Mouse (Mus musculus) adrenal gland, adult 18-20 months (tissue): Measurements from ENCODE around the gene Gpha2. TPM values are rescaled to one million over a fixed set of nuclear protein-coding genes. Genes with fewer than 3 reads are reported as not detected.

ENCODE experiments used
- DNase-seq, 2 experiments: peaks; one replicate each; pipeline ENCODE4 v3.0.0; 2021 to 2022; ENCODE audit warnings: low spot score in 2 of 2
- long read RNA-seq, 2 experiments: library from polyadenylated mRNA; stranded (forward); transcript quantifications; one replicate each; pipeline ENCODE4 v2.0.0; 2021
- total RNA-seq, 2 experiments: library from RNA; stranded (reverse); gene quantifications; 1 replicate in 1 of 2; 2 replicates in 1 of 2; pipeline ENCODE4 v1.2.3; 2021

Gene Gpha2
- total RNA-seq = 10 to 100 TPM; 21.9 to 24.2 TPM
- long read RNA-seq, experiment 1, partial matches to known transcripts = 0 of 2 reads
- long read RNA-seq, experiment 1, other reads (novel, unspliced or antisense) = 0 of 2 reads
- long read RNA-seq, experiment 2, transcript Gpha2-201 (4 exons, 609 nt) = major isoform, 16 of 17 reads
- long read RNA-seq, experiment 2, partial matches to known transcripts = 0 of 17 reads
- long read RNA-seq, experiment 2, other reads (novel, unspliced or antisense) = 1 of 17 reads

DNA sequence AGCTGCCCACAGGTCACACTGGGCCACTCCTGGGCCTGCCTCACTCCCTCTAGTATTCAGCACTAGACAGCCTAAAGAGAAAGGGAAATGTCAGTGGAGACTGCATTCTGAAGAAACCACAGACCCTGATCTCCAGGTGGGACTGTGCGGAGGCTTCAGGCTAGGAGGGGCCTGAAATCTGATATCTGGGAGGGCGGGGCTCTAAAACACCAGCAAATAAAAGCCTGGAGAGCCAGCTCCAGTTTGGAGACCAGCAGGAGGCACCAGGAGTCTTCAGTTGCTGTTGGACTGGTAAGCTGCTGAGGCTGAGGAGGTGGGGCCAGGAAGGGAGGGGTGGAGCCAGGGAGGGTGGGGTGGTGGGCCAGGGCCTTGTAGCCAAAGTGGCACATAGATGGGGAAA, at the start of gene Gpha2:
Gene Gpha2 (plus strand): TSS at position 246 of the 400 bp plus-strand sequence.
- no peak for DNase-seq

DNA sequence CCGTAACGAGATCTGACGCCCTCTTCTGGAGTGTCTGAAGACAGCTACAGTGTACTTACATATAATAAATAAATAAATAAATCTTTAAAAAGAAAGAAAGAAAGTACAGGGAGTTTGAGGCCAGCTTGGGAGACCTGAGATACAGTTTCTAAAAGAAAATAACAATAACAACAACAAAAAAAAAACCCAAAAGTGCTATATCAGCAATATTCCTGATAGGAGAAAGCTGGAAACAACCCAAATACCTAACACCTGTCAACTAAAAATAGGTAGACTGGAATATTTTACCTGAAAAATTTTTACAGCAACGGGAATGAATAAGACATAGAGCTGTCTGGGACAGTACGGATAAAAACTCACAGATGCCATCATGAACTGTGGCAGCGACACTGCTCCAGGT, 47.4 kb upstream of the Gpha2 start:
- no peak for DNase-seq

DNA sequence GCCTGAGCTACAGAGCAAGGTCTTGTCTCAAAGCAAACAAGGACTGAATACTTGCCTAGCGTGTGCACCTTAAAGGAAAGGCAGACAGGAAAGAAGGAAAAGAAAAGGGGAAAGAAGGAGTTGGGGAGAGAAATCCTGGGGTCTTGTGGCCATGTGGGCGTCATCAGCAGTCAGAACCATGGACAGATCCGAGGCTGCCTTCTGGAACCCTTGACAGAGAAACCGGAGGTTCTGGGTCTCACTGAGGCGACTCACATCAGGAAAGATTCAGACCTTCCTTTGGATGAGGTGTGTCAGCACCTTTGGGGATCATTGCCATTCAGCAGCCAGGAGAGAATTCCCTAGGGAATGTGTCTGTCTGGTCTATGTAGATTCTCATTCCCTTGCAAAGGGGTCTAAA, 44.6 kb upstream of the Gpha2 start:
- no peak for DNase-seq

DNA sequence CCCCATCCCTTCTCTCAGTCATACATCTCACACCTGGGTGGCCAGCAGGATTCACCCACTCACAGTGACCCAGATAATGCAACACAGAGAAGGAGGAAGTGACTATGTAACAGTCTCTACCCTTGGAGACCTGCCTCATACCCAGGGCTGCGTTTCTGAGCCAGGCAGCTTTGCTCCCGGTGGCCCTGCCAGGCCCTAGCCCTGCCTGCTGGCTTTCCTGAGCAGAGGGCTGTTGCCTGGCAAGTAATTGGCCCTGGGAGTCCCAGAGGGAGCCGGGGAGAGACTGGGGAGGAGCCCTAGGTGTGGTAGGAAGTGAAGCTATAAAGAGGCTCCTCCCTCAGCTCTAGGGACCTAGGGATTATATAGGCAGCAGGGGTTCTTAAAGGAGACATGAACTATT, 43.6 kb upstream of the Gpha2 start:
- no peak for DNase-seq

DNA sequence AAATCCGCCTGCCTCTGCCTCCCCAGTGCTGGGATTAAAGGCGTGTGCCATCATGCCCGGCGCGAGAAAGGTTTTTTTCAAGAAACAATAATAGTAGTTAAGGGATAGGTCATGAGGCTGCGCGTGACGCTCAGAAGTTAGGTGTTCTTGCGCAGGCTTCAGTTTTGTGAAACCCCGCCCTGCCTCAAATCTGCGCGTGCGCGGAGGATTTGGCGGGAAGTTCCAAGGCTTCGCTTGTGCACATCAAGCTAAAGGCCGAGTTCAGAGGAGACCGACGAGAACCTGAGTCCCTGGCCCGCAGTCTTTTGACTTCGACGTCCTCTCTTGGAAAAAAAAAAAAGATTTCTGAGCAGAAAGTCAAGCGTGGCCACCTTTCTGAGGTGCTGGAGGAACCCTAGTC, 42.0 kb upstream of the Gpha2 start, which contains the start of gene Majin:
Gene Majin (plus strand): TSS at position 258 of the 400 bp plus-strand sequence.
- DNase-seq = no peak

DNA sequence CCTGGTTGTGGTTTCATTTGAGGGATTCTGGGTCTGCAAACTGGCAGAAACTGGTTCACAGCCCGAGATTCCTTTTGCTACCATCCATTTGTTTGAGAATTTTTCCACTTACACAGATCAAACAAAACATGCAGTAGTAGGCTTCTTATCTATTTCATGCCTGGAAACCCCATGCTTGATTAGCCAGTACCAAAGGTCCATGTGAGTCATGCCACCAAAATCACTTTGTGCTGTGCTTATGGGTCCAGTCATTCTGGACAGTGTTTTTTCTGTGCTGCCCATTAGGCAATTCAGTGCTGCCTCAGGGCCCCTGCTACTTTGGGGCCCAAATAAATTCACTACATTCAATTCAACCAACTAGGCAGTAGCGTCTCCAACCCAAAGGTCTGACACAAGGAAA, 21.9 kb upstream of the Gpha2 start:
- DNase-seq = no peak

DNA sequence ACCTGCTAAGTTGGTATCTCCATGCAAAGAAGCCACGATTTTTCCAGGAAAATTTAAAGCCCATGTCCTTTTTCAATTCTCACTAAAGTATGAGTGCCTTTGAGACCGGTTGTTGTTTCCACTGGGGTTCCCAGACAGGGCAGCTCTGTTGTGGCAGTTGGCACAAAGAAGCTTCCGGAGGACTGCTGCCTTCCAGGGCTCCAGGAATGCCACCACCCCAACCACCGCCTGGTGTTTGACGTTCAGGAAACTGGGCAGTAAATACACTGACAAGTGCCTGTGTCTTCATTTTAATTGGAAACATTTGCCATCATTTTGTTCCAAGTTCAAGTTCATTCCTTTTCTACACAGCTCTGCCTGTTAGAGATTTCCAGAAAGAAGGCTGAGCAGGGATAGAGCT, 19.5 kb upstream of the Gpha2 start:
- DNase-seq = no peak

DNA sequence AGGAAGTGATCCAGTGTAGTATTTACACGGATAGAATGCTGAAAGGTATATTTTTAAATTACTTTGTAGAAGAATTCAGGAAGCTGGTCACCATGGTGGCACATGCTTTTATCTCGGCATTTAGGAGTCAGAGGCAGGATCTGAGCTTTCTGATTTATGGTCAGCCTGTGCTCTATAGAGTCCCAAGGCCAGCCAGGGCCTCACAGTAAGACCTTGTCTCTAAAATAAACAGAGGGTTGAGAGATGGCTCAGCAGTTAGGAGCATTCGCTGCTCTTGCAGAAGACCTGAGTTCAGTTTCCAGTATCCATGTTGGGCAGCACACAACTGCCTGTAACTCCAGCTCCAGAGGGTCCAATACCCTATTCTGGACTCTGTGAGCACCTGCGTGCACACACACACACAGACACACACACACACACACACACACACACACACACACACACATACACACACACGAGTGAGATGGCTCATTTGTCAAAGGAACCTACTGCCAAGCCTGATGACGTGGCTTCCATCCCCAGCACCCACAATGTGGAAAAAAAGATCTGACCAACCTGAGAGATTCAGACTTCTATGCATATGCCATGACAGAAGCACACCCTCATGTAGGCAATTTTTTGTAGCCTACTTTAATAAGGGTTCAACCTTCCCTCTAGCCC, 10.0 kb upstream of the Gpha2 start:
- DNase-seq = no peak

DNA sequence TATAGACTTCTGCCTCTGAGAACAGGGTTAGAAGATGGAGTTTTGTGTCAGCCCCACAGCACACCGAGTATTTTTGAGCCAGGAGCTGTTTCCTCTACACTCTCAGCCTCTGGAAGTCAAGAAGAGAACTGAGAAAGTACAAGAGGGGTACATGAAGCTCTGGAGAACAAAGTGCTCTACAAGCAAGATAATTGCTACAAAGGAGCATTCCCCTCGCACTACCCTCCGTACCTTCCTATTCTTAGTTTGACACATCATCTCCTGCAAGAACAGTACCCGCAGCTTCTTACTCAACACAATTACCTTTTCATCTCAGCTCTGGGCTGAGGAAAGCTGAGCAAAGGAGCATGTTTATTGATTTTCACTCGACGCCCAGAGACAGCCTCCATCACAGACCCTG, 7.6 kb upstream of the Gpha2 start:
- no peak for DNase-seq

DNA sequence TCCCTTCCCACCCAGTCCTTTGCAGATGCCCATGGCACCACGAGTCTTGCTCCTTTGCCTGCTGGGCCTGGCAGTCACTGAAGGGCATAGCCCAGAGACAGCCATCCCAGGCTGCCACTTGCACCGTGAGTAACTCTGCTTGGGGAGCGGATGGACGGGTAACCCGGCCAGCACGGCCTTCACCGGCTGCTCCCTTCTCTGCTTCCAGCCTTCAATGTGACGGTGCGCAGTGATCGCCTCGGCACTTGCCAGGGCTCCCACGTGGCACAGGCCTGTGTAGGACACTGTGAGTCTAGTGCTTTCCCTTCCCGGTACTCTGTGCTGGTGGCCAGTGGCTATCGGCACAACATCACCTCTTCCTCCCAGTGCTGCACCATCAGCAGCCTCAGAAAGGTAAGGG, 583 bp downstream of the Gpha2 start:
- no peak for DNase-seq

DNA sequence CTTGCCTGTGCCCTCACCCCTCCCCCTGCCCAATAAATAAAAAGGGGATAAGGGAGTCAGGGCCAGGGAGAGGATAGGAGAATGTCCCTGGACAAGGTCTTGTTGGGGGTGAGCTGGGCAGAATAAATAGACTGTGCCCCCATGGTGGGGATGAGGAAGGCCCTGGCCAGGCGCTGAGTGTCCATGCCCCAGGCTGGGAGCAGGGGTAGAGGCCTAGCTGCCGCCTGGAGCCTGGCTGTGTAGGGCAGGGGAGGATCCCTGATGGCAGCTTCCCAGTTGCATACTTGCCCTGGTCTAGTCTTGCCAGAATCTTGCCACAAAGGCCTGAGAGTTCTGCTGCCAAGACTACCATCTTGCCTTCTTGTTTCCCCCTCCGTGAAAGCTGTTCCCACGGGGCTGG, 1.7 kb downstream of the Gpha2 start:
- no peak for DNase-seq

DNA sequence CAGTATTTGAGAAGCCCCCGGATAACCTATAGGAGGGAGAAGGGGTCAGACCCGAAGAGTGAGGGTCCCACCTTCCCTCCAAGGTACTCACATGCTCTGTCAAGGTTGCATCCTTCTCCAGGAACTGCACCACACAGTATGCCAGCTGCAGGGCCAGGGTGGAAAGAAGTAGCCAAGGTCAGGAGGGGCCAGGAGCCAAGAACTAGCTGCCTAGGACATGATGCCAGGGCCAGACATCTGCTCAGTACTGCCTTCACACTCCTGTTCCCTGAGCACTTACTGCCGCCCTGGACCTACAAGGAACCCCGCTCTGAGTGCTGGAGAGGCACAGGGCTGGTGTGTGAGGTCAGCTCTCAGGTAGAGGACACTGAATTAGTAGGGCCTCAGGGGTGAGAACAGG, 4.2 kb downstream of the Gpha2 start:
- peak in 1 of 2 experiments; percentile 54 for DNase-seq

DNA sequence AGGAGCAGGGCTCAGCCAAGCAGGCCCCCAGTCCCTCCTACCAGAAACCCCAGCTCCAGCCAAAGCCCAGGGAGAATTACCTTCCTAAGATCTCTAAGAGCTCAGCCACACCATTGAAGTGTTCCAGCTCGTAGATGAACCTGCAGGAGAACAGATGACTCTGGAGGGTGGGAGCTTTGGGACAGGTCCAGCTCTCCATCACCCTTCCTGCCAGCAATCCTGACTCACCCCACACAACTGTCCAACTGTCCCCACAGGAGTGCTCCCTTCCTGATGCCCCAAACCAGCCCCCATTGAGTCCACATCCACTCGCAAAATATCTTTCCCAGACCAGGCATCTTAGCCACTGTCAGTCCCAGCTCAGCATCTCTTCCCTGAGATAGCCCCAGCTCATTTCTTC, 4.9 kb downstream of the Gpha2 start:
- no peak for DNase-seq

DNA sequence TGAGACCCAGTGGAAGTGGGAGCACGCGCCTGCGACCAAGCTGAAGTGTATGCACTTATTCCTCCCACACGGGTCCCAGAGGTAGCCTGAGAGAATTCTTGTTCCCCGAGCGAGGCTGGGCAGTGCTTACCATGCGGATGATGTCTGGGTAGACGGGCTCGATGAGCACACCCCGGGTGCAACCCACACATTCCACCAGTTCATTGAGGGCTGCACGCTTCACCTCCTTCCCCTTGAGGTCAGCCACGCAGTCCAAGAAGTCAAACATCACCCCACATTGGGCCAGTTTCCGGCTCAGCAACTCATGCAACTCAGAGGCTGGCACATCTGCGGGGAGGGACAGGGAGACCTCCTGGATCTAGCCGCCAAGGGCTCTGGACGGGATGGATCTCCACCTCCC, 7.5 kb downstream of the Gpha2 start:
- DNase-seq = no peak

DNA sequence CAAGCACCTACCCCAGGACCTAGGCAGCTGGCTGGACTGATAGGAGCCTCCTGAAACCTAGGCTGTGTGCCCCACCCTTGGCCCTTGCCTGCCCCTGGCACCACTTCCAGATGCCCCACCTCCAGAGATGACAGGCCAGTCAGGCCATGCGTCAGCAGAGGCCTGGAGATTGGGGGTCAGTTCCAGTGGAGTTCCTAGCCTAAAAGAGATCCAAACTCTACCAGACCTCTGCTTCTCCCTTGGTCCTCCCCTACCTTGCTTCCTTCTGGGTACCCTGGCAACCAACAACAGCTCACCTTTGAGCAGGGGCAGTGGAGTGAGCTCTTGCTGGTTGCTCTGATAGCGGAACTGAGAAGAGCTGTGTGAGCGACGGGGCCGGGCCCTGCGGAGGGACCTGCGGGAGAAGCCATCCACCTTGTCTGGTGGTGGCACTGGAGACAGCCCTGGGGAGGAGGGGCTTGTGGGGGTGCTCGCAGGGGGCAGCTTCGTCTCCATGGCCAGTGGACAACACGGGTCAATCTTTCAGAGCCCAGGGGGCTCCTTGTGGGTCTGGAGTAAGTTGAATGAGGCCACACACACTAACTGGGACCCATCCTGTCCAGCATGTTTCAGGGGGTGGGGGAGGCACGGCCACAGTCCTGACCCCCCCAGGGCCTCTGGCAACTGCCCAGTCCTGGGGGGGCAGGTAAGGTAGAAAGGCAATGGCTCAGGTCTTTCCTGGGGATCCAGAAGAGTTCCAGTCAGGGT, 8.3 kb downstream of the Gpha2 start:
- DNase-seq = peak in 1 of 2 experiments; percentile 39

DNA sequence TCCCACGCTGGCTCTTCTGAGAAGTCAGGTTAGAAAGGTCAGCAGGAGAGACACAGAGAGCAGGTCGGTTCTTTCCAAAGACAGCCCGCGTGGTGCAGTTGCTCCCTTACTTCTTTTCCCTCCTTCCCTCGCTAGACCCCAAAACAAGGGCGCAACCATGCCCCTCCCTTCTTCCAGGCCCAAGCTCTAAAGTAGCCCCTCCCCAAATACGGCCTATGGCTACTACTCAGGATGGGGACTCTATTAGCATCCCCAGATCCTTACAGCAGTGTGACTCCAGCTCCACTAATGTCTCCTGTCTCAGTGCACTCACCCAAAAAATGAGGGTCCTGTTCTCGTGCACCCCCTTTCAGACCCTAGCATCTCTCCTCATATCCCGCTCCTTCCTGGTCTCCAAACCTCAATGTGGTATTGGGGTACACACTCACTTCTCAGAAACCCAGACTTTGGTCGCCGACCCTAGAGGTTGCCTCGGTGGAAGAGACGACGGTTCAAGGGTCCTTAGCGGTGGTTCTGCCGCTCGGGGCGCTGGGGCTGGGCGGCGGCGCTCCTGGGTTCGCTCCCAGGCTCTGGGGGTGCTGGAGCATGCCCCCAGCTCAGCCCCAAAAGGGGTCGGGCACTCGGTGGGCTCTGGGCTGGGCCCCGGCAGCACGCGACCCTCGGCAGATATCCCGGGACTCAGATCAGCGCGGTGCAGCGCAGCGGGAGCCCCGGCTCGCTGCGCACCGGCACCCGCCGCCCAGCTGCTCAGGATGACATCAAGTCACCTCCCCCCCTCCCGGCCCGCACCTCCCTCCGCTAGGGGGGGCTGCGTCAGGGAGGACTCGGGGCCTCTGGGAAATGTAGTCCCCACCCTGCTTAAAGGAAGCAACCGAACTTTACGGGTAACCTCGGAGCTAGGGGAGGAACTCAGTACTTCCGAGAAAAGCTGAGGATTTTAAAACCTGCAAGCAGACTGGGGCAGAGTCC, 9.2 kb downstream of the Gpha2 start, which contains the start of gene Ppp2r5b:
Gene Ppp2r5b (minus strand): TSS at position 789 of the 969 bp plus-strand sequence.
- DNase-seq = peak; percentile 93 to 94

DNA sequence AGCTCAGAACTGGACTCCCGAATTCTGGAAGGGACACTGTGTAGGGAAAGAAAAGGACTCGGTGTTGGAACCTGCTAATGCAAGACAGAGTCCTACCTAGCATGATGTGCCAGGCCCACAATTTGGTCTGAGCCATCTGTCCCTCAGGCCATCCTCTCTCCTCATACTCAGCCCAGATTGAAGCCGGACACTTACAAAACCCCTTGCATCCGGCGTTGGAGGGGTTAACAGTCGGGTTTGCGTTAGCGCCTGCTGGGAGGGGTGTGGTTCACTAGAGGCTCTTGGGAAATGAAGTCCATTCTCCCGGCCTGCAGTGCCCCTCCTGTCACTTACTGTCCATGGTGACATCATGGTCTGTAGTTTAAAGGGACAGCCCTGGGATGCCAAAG, 9.9 kb downstream of the Gpha2 start:
- DNase-seq = peak; percentile 80 to 81

DNA sequence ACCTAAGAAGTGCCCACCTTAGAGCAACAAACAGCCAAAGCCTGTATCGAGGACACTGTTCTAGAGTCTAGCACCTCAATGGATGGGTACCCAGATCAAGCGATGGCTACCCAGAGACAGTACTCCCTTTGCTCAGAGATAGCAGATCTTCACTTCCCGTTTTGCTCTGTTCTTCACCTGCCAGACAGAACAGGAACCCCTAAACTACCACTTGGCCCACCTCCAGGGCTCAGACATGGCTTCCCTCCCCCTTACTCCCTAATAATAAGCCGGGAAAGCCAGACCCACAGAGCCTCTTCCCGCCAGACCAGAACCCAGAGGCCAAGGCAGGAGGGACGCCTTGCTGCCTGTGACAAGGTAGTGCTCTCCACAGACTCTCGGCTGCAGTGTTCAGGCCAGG, 10.7 kb downstream of the Gpha2 start:
- no peak for DNase-seq

DNA sequence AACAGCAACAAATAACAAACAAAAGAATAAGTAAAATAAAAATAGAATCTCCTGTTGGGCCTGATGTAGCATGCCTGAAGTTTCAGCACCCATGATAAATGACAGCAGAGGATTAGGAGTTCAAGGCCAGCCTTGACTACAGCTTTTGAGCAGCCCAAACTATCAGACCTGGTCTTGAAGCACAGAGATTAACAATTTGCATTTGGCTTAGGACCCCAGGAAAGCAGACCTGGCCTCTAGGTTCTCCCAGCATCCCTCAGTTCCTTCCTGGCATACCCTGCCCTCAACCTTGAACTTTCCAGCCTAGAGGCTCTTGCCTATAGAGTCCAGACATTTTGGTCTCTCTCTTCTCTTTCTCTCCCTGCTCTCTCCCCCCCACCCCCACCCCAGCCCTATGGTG, 12.6 kb downstream of the Gpha2 start:
- DNase-seq = no peak

DNA sequence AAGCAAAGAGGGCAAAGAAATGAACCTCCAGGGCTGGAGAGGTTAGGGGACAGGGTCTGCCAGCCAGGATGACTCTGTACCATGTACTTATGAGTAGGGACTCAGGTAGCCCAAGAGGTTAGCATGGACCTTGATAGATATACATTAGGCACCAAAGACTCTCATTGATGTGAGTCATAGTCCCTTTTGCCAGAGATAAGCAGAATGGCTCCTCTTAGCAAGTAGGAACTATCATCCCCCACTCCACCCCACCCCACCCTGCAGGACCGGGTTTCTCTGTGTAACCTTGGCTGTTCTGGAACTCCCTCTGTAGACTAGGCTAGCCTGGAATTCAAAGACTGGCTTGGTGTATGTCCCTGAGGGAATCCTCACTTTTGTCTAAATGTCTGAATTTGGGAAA, 14.0 kb downstream of the Gpha2 start:
- no peak for DNase-seq

DNA sequence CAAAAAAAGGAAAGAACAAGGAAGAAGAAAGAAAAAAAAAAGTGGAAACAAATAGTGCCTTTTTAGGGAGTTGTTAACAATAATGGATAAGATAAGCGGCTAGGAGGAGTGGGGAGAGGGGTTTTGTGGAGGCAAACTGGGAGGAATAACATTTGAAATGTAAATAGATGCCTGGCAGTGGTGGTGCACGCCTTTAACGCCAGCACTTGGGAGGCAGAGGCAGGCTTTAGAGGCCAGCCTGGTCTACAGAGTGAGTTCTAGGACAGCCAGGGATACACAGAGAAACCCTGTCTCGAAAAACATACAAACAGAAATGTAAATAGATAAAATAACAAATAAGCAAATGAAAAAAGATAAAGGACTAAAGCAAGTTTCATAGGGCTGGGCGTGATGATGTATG, 14.5 kb downstream of the Gpha2 start:
- DNase-seq = no peak
